In the genomic region with DNA sequence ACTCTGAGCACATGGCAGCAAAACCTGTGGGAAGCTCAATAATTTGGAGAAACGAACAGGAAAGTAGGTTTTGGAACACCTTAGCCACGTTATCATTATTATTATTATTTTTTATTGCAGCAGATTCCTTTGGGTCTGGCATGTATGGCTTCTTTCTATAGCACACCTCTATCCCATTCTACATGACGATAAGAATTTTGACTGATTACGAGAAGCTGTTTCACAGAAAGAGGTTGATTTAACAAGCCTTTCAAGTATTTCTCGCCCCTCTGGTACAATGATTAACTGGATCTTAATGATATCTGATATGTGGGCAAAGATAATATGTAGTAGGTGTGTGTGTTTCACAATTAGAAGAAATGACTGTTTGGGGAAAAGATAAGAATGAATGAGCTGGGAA, we compare ENCODE assay signal across 17 mouse cellular contexts.
"Had no signal": no experiment of that assay in that cellular context is flagged by ENCODE, and none has a peak within 500 bp of the region (broad histone marks: within the 10 kb centered on the region; RNA-seq: fewer than 3 reads in every experiment).

No protein-coding gene starts in this region.

- H3K4me1 ChIP-seq: heart, embryonic 10.5 days; heart, embryonic 12.5 days; heart, embryonic 13.5 days; heart, embryonic 15.5 days; hindbrain, embryonic 13.5 days; kidney, embryonic 15.5 days had no signal

- H3K27me3 ChIP-seq: heart, embryonic 12.5 days; heart, embryonic 13.5 days; heart, embryonic 15.5 days; hindbrain, embryonic 12.5 days; hindbrain, embryonic 13.5 days; hindbrain, embryonic 15.5 days; kidney, embryonic 15.5 days had no signal

- H3K4me3 ChIP-seq: heart, embryonic 10.5 days; heart, embryonic 12.5 days; heart, embryonic 13.5 days; heart, embryonic 15.5 days; hindbrain, embryonic 10.5 days; hindbrain, embryonic 12.5 days; hindbrain, embryonic 13.5 days; hindbrain, embryonic 15.5 days; kidney, embryonic 15.5 days; layer of hippocampus, adult 2 months; left cerebral cortex, adult 2 months had no signal

- ATAC-seq: hindbrain, embryonic 16.5 days; hindbrain, postnatal 0 days; inflammation-experienced regulatory T-cells, adult 6 months had no signal

- H3K9ac ChIP-seq: heart, embryonic 12.5 days; heart, embryonic 13.5 days; heart, embryonic 15.5 days; hindbrain, embryonic 12.5 days; hindbrain, embryonic 13.5 days; hindbrain, embryonic 14.5 days; hindbrain, embryonic 15.5 days; kidney, embryonic 15.5 days had no signal

- H3K9me3 ChIP-seq: heart, embryonic 10.5 days; heart, embryonic 12.5 days; heart, embryonic 13.5 days; heart, embryonic 15.5 days; hindbrain, embryonic 10.5 days; hindbrain, embryonic 12.5 days; hindbrain, embryonic 13.5 days; hindbrain, embryonic 15.5 days; kidney, embryonic 15.5 days had no signal

- H3K27ac ChIP-seq: heart, embryonic 10.5 days; heart, embryonic 13.5 days; heart, embryonic 15.5 days; hindbrain, embryonic 10.5 days; hindbrain, embryonic 12.5 days; hindbrain, embryonic 13.5 days; hindbrain, embryonic 14.5 days; hindbrain, embryonic 15.5 days; hindbrain, postnatal 0 days; kidney, embryonic 15.5 days; kidney, postnatal 0 days; layer of hippocampus, adult 2 months; left cerebral cortex, adult 2 months had no signal

- H3K36me3 ChIP-seq: heart, embryonic 10.5 days; heart, embryonic 12.5 days; heart, embryonic 13.5 days; heart, embryonic 15.5 days; hindbrain, embryonic 10.5 days; hindbrain, embryonic 12.5 days; hindbrain, embryonic 13.5 days; hindbrain, embryonic 15.5 days; kidney, embryonic 15.5 days had no signal

- H3K4me2 ChIP-seq: heart, embryonic 11.5 days; heart, embryonic 12.5 days; heart, embryonic 13.5 days; heart, embryonic 15.5 days; hindbrain, embryonic 12.5 days; hindbrain, embryonic 13.5 days; hindbrain, embryonic 14.5 days; hindbrain, embryonic 15.5 days; kidney, embryonic 15.5 days had no signal
